Mouse (Mus musculus) thymus, adult 2 months (tissue): ENCODE results near the gene Rps27l. TPM values are rescaled to one million over a fixed set of nuclear protein-coding genes. Genes with fewer than 3 reads are reported as not detected.
A peak's percentile ranks its signal among the peaks of the same experiment; 100 is the strongest.

Source experiments
- DNase-seq: peaks from one replicate; pipeline ENCODE4 v3.0.0; 2021
- H3K27ac ChIP-seq: fragments of 200-500 bp; 2 replicates; pipeline ENCODE4 v1.5.1; 2012; ENCODE audit warnings: low read length, control low read depth; ENCODE audit not compliant: control insufficient read depth, insufficient read depth
- H3K27me3 ChIP-seq: fragments of 200-500 bp; 2 replicates; pipeline ENCODE4 v1.6.1; 2012; ENCODE audit warnings: mild to moderate bottlenecking, low read length, moderate library complexity, mixed read lengths; ENCODE audit not compliant: control insufficient read depth, insufficient read depth
- H3K36me3 ChIP-seq: fragments of 200-500 bp; 2 replicates; pipeline ENCODE4 v1.6.1; 2012; ENCODE audit warnings: mild to moderate bottlenecking, low read length, moderate library complexity; ENCODE audit not compliant: control insufficient read depth, insufficient read depth
- H3K4me1 ChIP-seq: fragments of 200-500 bp; replicated peaks from 2 replicates; pipeline ENCODE4 v1.6.1; 2012; ENCODE audit warnings: low read length; ENCODE audit not compliant: control insufficient read depth, insufficient read depth
- H3K4me3 ChIP-seq: fragments of 200-500 bp; 2 replicates; pipeline ENCODE4 v1.5.1; 2012; ENCODE audit warnings: mild to moderate bottlenecking, low read length, control low read depth, moderate library complexity; ENCODE audit not compliant: control insufficient read depth, insufficient read depth
- CTCF ChIP-seq: fragments of 200-500 bp; IDR thresholded peaks from 2 replicates; pipeline ENCODE4 v1.5.1; 2012; ENCODE audit warnings: mild to moderate bottlenecking, control low read depth, low read length, moderate library complexity, borderline replicate concordance; ENCODE audit not compliant: control insufficient read depth, poor library complexity, insufficient read depth; ENCODE audit errors: extremely low read depth
- POLR2A ChIP-seq: fragments of 200-500 bp; IDR thresholded peaks from 2 replicates; pipeline ENCODE4 v1.6.1; 2012; ENCODE audit warnings: mild to moderate bottlenecking, low read length, control low read depth, moderate library complexity; ENCODE audit not compliant: control insufficient read depth, poor library complexity, insufficient read depth; ENCODE audit errors: extremely low read depth
- WGBS: fragments of 180-500 bp; shearing (Covaris S2); methylation state at CpG from one replicate; pipeline ENCODE4 v1.1.7; 2018; 5-methylcytosine and 5-hydroxymethylcytosine counted together
- polyA plus RNA-seq: library from polyadenylated mRNA; depleted of rRNA; stranded (reverse); fragments of >200 nt; gene quantifications from 2 replicates; pipeline ENCODE4 v1.2.3, GENCODE M21; 2012

Gene Rps27l
- polyA plus RNA-seq, 1 experiment: 61.1 TPM

DNA sequence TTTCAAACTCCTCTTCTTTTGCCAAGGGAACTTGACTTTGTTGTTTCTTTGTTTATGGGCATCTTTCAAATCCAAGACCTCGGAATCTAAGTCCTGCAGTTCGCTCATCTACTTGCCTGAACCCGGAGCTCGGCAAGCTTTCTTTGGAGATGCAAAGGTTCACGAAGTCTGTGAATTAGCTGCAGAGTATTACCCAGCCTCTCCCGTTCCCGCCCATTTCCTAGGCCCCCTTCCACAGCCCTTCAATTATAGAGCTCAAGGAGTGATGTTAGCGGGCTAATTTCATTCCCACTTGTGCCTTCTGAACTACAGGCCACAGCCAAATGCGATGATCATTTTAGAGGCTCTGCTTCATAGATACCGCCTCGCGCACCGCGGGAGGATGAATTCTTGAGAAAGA lies 25.9 kb upstream of the Rps27l start:
- no peaks in the 10 kb centered on the region for H3K27me3 ChIP-seq
- H3K36me3 ChIP-seq: no peaks in the 10 kb centered on the region
- TF ChIP-seq CTCF: no peak
- TF ChIP-seq POLR2A: no peak
- peak overlapping the region; percentile 41 for H3K4me3 ChIP-seq
- 1% methylated on average over 14 of the region's 14 CpGs for WGBS
- no peak overlapping the region for H3K27ac ChIP-seq
- DNase-seq: peak; percentile 26
- H3K4me1 ChIP-seq: peaks cover 15% of the 10 kb centered on the region

DNA sequence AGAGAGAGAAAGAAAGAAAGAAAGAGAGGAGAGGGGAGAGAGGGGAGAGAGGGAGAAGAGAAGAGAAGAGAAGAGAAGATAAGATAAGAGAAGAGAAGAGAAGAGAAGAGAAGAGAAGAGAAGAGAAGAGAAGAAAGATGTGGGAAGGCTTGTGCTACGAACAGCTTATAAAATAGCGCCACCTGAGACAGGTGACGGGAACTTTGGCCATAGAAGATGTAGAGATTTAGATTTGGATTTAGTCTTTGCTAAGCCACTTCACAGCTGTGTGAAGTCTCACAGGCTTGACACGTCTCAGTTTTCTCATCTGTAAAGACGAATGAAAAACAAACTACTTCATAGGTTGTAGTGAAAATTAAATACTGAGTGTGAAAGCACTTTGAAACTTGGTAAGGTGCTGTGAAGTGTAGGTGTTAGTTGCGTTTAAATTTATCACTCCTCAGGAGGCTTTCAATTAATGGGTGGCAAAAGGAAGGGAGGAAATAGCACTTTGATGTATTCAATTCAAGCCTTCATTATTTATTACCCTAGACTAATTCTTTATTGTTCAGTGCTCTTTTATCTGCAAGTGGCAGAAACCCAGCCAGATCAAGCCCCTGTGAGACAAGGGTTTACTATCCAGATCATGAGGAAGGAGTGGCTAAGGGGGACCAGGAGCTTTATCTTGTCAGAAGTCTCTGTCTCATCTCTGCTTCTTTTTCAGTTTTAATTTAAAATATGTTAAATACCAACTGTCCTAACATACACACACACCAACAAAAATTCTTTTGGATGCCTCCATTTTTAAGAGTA lies 25.2 kb upstream of the Rps27l start:
- Histone ChIP-seq H3K4me1 (peaks cover 9% of the 10 kb centered on the region), H3K4me3 (no peak overlapping the region), H3K27ac (no peak overlapping the region), H3K27me3 (no peaks in the 10 kb centered on the region), H3K36me3 (no peaks in the 10 kb centered on the region)
- TF ChIP-seq POLR2A: no peak
- peak; percentile 42 for DNase-seq
- 19% methylated on average over 6 of the region's 6 CpGs for WGBS

DNA sequence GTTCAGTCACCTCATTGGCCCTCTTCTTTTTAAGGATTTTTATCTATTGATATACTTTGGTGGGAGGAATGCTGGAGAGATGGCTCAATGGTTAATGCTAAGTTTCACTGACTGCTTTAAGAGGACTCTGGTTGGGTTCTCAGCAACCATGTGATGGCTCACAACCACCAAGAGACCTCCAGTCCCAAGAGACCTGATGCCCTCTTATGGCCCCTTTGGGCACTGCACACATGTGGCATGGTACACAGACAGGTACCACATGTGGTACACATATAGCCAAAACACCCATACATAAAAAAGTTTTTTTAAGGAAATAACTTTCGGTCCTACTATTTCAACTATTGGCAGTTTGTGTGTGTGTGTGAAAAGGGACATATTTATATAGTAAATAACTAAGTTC lies 23.8 kb upstream of the Rps27l start:
- TF ChIP-seq POLR2A (no peak), CTCF (no peak)
- Histone ChIP-seq H3K36me3 (no peaks in the 10 kb centered on the region), H3K4me1 (peaks cover 8% of the 10 kb centered on the region), H3K27ac (no peak overlapping the region), H3K27me3 (no peaks in the 10 kb centered on the region), H3K4me3 (no peak overlapping the region)
- 100% methylated on average over 1 of the region's 1 CpGs for WGBS
- DNase-seq: no peak

DNA sequence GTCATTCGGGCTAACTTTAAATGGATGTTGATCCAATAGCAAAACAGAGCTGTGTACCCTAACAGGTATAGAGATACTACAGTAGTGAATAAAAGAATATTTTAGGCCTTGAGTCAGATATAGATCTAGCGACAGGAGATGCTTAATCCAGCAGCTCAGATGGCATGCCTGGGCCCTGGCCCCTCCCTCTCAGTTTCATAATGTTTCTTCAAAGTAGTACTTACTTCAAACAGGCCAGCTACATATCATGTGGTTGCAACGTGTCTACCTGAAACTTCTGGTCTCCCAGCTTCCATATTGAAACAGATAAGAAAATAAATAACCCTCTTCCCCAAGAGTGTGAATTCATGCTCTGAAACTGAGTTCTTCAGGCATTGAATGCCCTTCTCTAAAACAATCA lies 20.0 kb upstream of the Rps27l start:
- WGBS: 37% methylated on average over 3 of the region's 3 CpGs
- Histone ChIP-seq H3K4me3 (no peak overlapping the region), H3K36me3 (no peaks in the 10 kb centered on the region), H3K27me3 (no peaks in the 10 kb centered on the region), H3K4me1 (no peaks in the 10 kb centered on the region), H3K27ac (no peak overlapping the region)
- no peak for DNase-seq
- no peak for TF ChIP-seq CTCF

DNA sequence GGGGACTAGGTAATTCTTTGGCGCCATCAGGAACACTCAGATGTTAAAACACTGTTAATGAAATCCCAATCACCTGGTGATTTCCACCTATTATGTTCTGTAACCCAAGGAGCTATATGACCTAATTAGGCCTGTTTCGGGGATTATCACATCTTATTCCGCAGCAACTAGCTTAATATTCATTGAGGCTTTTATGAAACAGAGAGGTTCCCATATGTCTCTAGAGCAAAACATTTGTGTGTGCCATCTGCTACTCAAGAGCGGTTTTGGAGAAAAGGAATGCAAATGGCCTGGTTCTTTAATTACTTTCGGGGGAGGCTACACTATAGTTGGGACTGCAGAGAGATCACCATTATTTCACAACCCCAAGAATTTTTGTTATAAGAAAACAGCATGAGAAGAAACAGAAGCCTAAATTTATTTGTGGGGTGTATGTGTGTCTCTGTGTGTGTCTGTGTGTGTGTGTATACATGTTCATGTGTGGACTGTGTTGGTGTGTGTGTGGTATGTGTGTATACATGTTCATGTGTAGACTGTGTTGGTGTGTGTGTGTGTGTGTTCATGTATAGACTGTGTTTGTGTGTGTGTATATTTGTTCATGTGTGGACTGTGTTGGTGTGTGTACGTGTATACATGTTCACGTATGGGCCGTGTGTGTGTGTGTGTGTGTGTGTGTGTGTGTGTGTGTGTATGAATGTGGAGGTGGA lies 18.0 kb upstream of the Rps27l start:
- H3K4me3 ChIP-seq: no peak overlapping the region
- WGBS: 95% methylated on average over 8 of the region's 8 CpGs
- no peak for TF ChIP-seq POLR2A
- no peak for TF ChIP-seq CTCF
- H3K27ac ChIP-seq: no peak overlapping the region
- H3K4me1 ChIP-seq: no peaks in the 10 kb centered on the region
- DNase-seq: no peak
- H3K36me3 ChIP-seq: no peaks in the 10 kb centered on the region
- H3K27me3 ChIP-seq: no peaks in the 10 kb centered on the region

DNA sequence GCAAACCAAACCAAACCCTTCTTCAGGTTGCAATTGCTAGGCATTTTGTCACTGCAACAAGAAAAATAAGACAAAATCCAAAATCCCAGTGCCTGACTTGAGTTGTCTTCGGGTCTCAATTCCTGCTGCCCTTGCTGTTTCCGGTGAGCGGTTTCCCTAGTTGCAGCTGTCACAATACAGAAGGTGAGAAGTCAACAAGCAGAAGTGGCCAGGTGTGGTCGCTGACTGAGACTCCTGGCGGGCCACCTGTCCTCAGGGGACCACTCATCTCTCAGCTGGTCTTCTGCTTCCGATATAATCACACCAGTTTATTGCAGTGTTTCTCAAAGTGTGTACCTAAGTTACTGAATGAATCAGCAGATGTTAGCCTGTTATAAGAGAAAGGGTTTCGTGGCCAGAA lies 15.5 kb upstream of the Rps27l start:
- no peak for DNase-seq
- Histone ChIP-seq H3K4me3 (no peak overlapping the region), H3K4me1 (no peaks in the 10 kb centered on the region), H3K27me3 (no peaks in the 10 kb centered on the region), H3K36me3 (no peaks in the 10 kb centered on the region), H3K27ac (no peak overlapping the region)
- TF ChIP-seq CTCF: no peak
- no peak for TF ChIP-seq POLR2A
- 87% methylated on average over 7 of the region's 7 CpGs for WGBS
